Mouse (Mus musculus) embryo, embryonic 11 days (tissue): ENCODE data around the gene 4921524J17Rik.

Experiments
- DNase-seq: peaks from one replicate; pipeline ENCODE4 v3.0.0-alpha.2; 2015

The 4921524J17Rik gene

GRCm38 (mm10) chr8:85432168-85433016, at the start of gene 4921524J17Rik:
TSS of gene 4921524J17Rik (minus strand) at chr8:85432833.
- DNase-seq, result peak; percentile 100

- no peak for DNase-seq
Observed at GRCm38 (mm10) chr8:85482427-85482826, 49.8 kb upstream of the 4921524J17Rik start.

GRCm38 (mm10) chr8:85481900-85482299, 49.3 kb upstream of the 4921524J17Rik start:
- peak; percentile 29 for DNase-seq

GRCm38 (mm10) chr8:85479710-85480109, 47.1 kb upstream of the 4921524J17Rik start:
- no peak for DNase-seq

- DNase-seq, result no peak
Observed at GRCm38 (mm10) chr8:85478397-85478796, 45.8 kb upstream of the 4921524J17Rik start.

GRCm38 (mm10) chr8:85476970-85477545, 44.4 kb upstream of the 4921524J17Rik start:
- DNase-seq, result no peak

- no peak for DNase-seq
Observed at GRCm38 (mm10) chr8:85474924-85475323, 42.3 kb upstream of the 4921524J17Rik start.

GRCm38 (mm10) chr8:85473246-85473645, 40.6 kb upstream of the 4921524J17Rik start:
- DNase-seq, result no peak

GRCm38 (mm10) chr8:85472800-85473199, 40.2 kb upstream of the 4921524J17Rik start:
- DNase-seq, result no peak

GRCm38 (mm10) chr8:85470753-85471152, 38.1 kb upstream of the 4921524J17Rik start:
- no peak for DNase-seq

GRCm38 (mm10) chr8:85466056-85466455, 33.4 kb upstream of the 4921524J17Rik start:
- no peak for DNase-seq

GRCm38 (mm10) chr8:85464316-85464715, 31.7 kb upstream of the 4921524J17Rik start:
- DNase-seq, result no peak

GRCm38 (mm10) chr8:85462441-85462840, 29.8 kb upstream of the 4921524J17Rik start:
- DNase-seq, result no peak

- peak; percentile 22 for DNase-seq
Observed at GRCm38 (mm10) chr8:85461377-85461776, 28.7 kb upstream of the 4921524J17Rik start.

GRCm38 (mm10) chr8:85460804-85461203, 28.2 kb upstream of the 4921524J17Rik start:
- no peak for DNase-seq

- DNase-seq, result no peak
Observed at GRCm38 (mm10) chr8:85459582-85459981, 26.9 kb upstream of the 4921524J17Rik start.

GRCm38 (mm10) chr8:85456536-85456935, 23.9 kb upstream of the 4921524J17Rik start:
- DNase-seq, result peak; percentile 94

GRCm38 (mm10) chr8:85454750-85455149, 22.1 kb upstream of the 4921524J17Rik start:
- DNase-seq, result no peak

- DNase-seq, result no peak
Observed at GRCm38 (mm10) chr8:85453256-85453655, 20.6 kb upstream of the 4921524J17Rik start.

- DNase-seq, result peak; percentile 47
Observed at GRCm38 (mm10) chr8:85452328-85452727, 19.7 kb upstream of the 4921524J17Rik start.

- no peak for DNase-seq
Observed at GRCm38 (mm10) chr8:85450335-85450734, 17.7 kb upstream of the 4921524J17Rik start.

- no peak for DNase-seq
Observed at GRCm38 (mm10) chr8:85445936-85446685, 13.5 kb upstream of the 4921524J17Rik start.

GRCm38 (mm10) chr8:85444092-85444491, 11.5 kb upstream of the 4921524J17Rik start:
- no peak for DNase-seq
